Mouse (Mus musculus) kidney, adult 2 months (tissue): Measurements from ENCODE around the gene Tram2. TPM values are rescaled to one million over a fixed set of nuclear protein-coding genes. Genes with fewer than 3 reads are reported as not detected.
A peak's percentile ranks its signal among the peaks of the same experiment; 100 is the strongest.

ENCODE experiments used
- DNase-seq: peaks from one replicate; pipeline ENCODE4 v3.0.0; 2021
- H3K27ac ChIP-seq: fragments of 200-500 bp; 2 replicates; pipeline ENCODE4 v1.5.1; 2012; ENCODE audit warnings: low read depth, low read length, control low read depth, inconsistent platforms; ENCODE audit not compliant: insufficient read depth
- H3K27me3 ChIP-seq: fragments of 200-500 bp; replicated peaks from 2 replicates; pipeline ENCODE4 v1.6.1; 2012; ENCODE audit warnings: mild to moderate bottlenecking, moderate library complexity, low read length, inconsistent platforms; ENCODE audit not compliant: control insufficient read depth, insufficient read depth
- H3K36me3 ChIP-seq: fragments of 200-500 bp; 2 replicates; pipeline ENCODE4 v1.6.1; 2012; ENCODE audit warnings: mild to moderate bottlenecking, moderate library complexity, low read length, inconsistent platforms; ENCODE audit not compliant: control insufficient read depth, insufficient read depth
- H3K4me1 ChIP-seq: fragments of 200-500 bp; 2 replicates; pipeline ENCODE4 v1.6.1; 2011; ENCODE audit warnings: low read length; ENCODE audit not compliant: control insufficient read depth, insufficient read depth
- H3K4me3 ChIP-seq: fragments of 200-500 bp; 2 replicates; pipeline ENCODE4 v1.5.1; 2011; ENCODE audit warnings: mild to moderate bottlenecking, low read depth, low read length, control low read depth; ENCODE audit not compliant: insufficient read depth
- CTCF ChIP-seq: fragments of 200-500 bp; conservative IDR thresholded peaks from 2 replicates; pipeline ENCODE4 v1.5.1; 2011; ENCODE audit warnings: low read depth, mild to moderate bottlenecking, control low read depth, low read length, moderate library complexity, mixed read lengths; ENCODE audit not compliant: insufficient read depth, insufficient read length
- POLR2A ChIP-seq: fragments of 200-500 bp; IDR thresholded peaks from one replicate; pipeline ENCODE4 v1.6.1; 2011; ENCODE audit warnings: low read depth, low read length, control low read depth
- WGBS: fragments of 180-500 bp; shearing (Covaris S2); methylation state at CpG from one replicate; pipeline ENCODE4 v1.1.7; 2018; 5-methylcytosine and 5-hydroxymethylcytosine counted together
- polyA plus RNA-seq: library from polyadenylated mRNA; depleted of rRNA; stranded (reverse); fragments of >200 nt; gene quantifications from 2 replicates; pipeline ENCODE4 v1.2.3, GENCODE M21; 2012; rRNA removed

Tram2 gene
- polyA plus RNA-seq = 4.2 and 4.9 TPM in 2 replicates

- H3K36me3 ChIP-seq = no peaks in the 10 kb centered on the region
- no peaks in the 10 kb centered on the region for H3K27me3 ChIP-seq
- DNase-seq = peak; percentile 96
- H3K27ac ChIP-seq = peak within 1 kb of the TSS; percentile 65
- H3K4me1 ChIP-seq = peaks cover 10% of the 10 kb centered on the region
- peak within 1 kb of the TSS; percentile 66 for H3K4me3 ChIP-seq
- WGBS = 1% methylated on average over 33 of the region's 52 CpGs
- TF ChIP-seq CTCF = no peak
- TF ChIP-seq POLR2A = peak; percentile 48
Observed at GRCm38 (mm10) chr1:21079217-21079773, at the start of gene Tram2. Tram2 (minus strand) TSS chr1:21079229.

- Histone ChIP-seq H3K27me3 (no peaks in the 10 kb centered on the region), H3K27ac (no peak overlapping the region), H3K36me3 (no peaks in the 10 kb centered on the region), H3K4me1 (no peaks in the 10 kb centered on the region), H3K4me3 (no peak overlapping the region)
- no peak for TF ChIP-seq CTCF
- peak; percentile 72 for DNase-seq
- 34% methylated on average over 14 of the region's 14 CpGs for WGBS
Observed at GRCm38 (mm10) chr1:21124713-21125336, 45.8 kb upstream of the Tram2 start.

GRCm38 (mm10) chr1:21103784-21104183 lies 24.8 kb upstream of the Tram2 start:
- H3K27me3 ChIP-seq = no peaks in the 10 kb centered on the region
- H3K36me3 ChIP-seq = no peaks in the 10 kb centered on the region
- TF ChIP-seq CTCF (no peak), POLR2A (no peak)
- no peak for DNase-seq
- 90% methylated on average over 4 of the region's 4 CpGs for WGBS
- no peak overlapping the region for H3K27ac ChIP-seq
- no peak overlapping the region for H3K4me3 ChIP-seq
- H3K4me1 ChIP-seq = 0 out of 2 replicates have a peak, but pooled peaks cover 3% of the 10 kb centered on the region

- no peak overlapping the region for H3K27ac ChIP-seq
- 9% methylated on average over 15 of the region's 15 CpGs for WGBS
- no peak for TF ChIP-seq POLR2A
- TF ChIP-seq CTCF = peak; percentile 92
- H3K4me1 ChIP-seq = 0 out of 2 replicates have a peak, but pooled peaks cover 3% of the 10 kb centered on the region
- DNase-seq = peak; percentile 80
- H3K4me3 ChIP-seq = no peak overlapping the region
- no peaks in the 10 kb centered on the region for H3K36me3 ChIP-seq
- H3K27me3 ChIP-seq = no peaks in the 10 kb centered on the region
Observed at GRCm38 (mm10) chr1:21101221-21102006, 22.4 kb upstream of the Tram2 start.

- Histone ChIP-seq H3K27ac (no peak overlapping the region), H3K36me3 (no peaks in the 10 kb centered on the region), H3K4me1 (0 out of 2 replicates have a peak, but pooled peaks cover 3% of the 10 kb centered on the region), H3K27me3 (no peaks in the 10 kb centered on the region), H3K4me3 (no peak overlapping the region)
- TF ChIP-seq CTCF (no peak), POLR2A (no peak)
- 83% methylated on average over 4 of the region's 4 CpGs for WGBS
- no peak for DNase-seq
Observed at GRCm38 (mm10) chr1:21100726-21101125, 21.7 kb upstream of the Tram2 start.

- no peak overlapping the region for H3K27ac ChIP-seq
- DNase-seq = no peak
- no peaks in the 10 kb centered on the region for H3K27me3 ChIP-seq
- no peaks in the 10 kb centered on the region for H3K36me3 ChIP-seq
- TF ChIP-seq POLR2A (no peak), CTCF (no peak)
- 0 out of 2 replicates have a peak, but pooled peaks cover 3% of the 10 kb centered on the region for H3K4me1 ChIP-seq
- H3K4me3 ChIP-seq = no peak overlapping the region
- WGBS = 84% methylated on average over 23 of the region's 23 CpGs
Observed at GRCm38 (mm10) chr1:21097001-21097989, 18.3 kb upstream of the Tram2 start.
